Mouse (Mus musculus): ENCODE results near the gene Vmn1r199.

- TF ChIP-seq CTCF (IDR thresholded peaks at IDR 0.05; ENCODE audit: borderline replicate concordance, extremely low read depth, insufficient read depth, insufficient read length) (no peak), POLR2A (IDR thresholded peaks at IDR 0.05; ENCODE audit: borderline replicate concordance, extremely low read depth, insufficient read depth, insufficient read length, poor library complexity, severe bottlenecking) (no peak)
These were observed 44.1 kb upstream of the Vmn1r199 start for GRCm38 (mm10) chr13:22335565-22335964.

Data from brain, embryonic 14.5 days (tissue).